Mouse (Mus musculus) monocyte, adult 5-6 weeks (primary cell): ENCODE results near the gene Pakap. TPM values are rescaled to one million over a fixed set of nuclear protein-coding genes. Genes with fewer than 3 reads are reported as not detected.
"Not testable (repeated sequence)": the region's sequence is repeated elsewhere in the genome, so short reads cannot be mapped to it uniquely, and the experiment has no call there.

ENCODE experiments used
- ATAC-seq: fragments of 153-309, 156-312 bp; replicated peaks from 2 replicates; pipeline ENCODE4 v1.8.0; 2017; ENCODE audit warnings: mild to moderate bottlenecking; ENCODE audit not compliant: low TSS enrichment, insufficient number of reproducible peaks, severe bottlenecking, poor library complexity, low FRiP score
- total RNA-seq: library from RNA; stranded (forward); fragments of 200-1000, 200-491, 200-594 nt; gene quantifications from 3 replicates; pipeline ENCODE4 v1.2.3, GENCODE M21; 2017

Pakap gene
- total RNA-seq, 1 experiment from 2014 or later = not detected

- ATAC-seq = no peak
Observed at GRCm38 (mm10) chr4:57866990-57867389, 299.0 kb downstream of the Pakap start.

- 0 out of 2 replicates have a peak, but pooled peaks have one; percentile 31 for ATAC-seq
Observed at GRCm38 (mm10) chr4:57867454-57867853, 299.5 kb downstream of the Pakap start.

GRCm38 (mm10) chr4:57879137-57879536 is 311.2 kb downstream of the Pakap start:
- no peak for ATAC-seq

DNA sequence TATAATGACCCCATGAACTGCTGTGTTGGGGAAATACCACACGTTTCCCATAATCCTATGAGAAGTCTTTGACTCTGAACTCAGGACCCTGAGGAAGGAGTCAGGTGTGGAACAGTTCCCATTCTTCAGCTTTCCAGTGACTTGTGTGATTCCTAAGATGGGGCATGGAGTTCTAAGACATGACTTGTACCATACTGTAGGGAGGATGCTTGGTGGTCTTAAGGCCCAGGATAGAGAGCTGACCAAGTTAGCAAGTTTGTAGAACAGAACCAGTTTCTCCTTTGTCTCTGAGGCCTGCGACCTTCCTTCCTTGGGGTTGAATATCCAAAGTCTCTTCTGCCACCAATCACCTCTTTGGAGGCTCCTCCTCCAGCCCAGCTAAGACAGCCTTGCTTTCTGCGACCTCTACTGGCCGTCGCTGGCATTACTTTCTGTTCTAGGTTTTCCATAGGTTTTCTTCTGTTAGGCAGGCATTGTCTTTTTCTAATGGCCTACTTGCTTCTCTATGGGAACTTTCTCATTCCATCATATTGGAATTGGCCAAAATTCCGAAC is 311.9 kb downstream of the Pakap start:
- ATAC-seq = no peak

GRCm38 (mm10) chr4:57883520-57884421 is 315.8 kb downstream of the Pakap start:
- ATAC-seq = no peak

DNA sequence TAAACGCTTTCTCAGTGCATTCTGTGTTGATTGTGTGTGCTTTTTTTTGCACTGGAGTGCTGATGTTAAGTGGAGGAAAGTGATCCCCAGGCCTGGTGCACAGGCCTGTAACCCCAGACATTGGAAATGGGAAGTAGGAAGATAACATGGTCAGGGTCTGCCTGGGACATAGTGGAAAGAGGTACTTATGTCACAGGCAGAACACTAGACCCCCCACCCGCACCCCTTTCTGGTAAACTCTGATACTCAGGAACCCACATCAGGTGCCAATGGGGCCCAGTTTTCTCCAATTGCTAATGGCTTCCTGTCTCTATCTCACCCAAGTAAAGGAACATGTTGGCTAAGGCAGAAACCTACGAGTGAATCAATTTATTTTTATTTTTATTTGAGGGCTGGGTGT is 316.5 kb downstream of the Pakap start:
- ATAC-seq = no peak

DNA sequence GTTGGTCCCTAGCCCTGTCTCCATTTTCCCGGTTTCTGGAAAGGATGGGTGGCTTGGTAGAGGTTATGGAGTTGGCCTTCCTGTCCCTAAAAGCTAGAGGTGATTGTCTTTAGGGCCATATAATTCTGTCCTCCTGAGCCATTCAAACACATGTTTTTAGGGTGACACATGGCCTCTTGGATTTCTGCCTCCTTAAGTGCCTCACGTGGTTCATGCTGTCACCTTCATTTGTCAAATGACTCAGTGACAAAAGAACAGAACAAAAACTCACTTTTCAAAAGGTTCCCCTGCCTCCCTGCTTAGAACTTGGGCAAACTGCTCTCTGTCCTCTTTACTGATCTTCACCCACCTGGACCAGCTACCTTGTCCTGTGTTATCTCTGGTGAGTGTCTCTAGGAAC is 317.2 kb downstream of the Pakap start:
- ATAC-seq = no peak

DNA sequence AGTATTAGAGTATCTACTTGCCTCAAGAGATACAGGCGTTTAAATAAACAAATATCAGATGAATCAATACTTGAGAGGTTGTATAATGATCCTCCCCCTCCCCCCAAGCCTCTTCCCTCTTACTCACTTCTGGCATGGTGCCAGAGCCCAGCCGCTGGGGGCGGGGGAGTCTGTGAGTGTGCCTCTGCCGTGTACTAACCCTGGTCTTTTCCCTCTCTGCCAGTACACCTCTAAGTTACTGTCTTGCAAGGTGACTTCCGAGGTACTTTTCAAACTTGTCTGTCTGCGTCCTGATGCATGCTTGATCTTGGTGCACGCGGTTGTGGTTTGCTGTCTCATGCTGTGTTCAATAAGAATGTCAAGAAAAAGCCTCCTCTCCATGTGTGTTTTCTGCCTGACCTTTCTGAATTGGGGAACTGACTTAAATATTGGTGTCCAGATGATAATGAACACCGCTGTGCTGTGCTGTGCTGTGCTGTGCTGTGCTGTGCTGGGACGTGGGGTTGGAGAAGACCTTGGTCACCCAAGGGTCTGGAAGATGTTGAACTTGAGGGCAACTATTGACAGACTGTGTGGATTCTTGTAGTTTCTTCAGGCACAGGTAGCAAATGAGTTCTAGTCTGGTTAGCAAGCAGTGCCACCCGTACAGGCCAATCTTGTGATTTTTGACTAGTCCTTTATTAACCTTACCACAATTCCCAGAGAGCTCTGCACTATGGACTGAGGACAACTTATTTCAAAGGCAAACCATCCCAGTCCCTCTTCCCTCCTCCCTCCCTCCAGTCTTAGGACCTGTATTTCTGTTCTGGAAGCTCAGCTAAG is 318.3 kb downstream of the Pakap start:
- no peak for ATAC-seq

- no peak for ATAC-seq
Observed at GRCm38 (mm10) chr4:57886888-57887230, 318.9 kb downstream of the Pakap start.

GRCm38 (mm10) chr4:57888246-57888645 is 320.3 kb downstream of the Pakap start:
- no peak for ATAC-seq

- not testable (repeated sequence) for ATAC-seq
Observed at GRCm38 (mm10) chr4:57888978-57889377, 321.0 kb downstream of the Pakap start.

DNA sequence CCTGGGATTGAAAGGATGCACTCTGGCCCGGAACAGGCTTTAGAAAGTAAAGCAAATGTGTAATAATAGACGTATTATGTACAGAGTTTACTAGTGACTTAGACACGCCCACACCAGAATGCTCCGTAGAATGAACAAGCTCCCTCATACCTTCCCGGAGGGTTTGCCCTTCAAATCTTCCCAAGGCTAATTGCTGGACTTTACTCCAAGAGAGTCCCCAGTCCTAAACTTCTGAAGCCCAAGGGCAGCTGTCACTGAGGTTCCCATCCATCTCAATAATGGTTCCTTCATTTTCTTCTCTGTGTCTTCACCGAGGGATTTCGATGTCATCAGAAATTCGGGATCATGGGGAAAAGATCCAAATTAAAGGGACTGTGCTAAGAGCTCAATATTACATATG is 321.8 kb downstream of the Pakap start:
- ATAC-seq = no peak

GRCm38 (mm10) chr4:57892001-57892586 is 324.1 kb downstream of the Pakap start:
- no peak for ATAC-seq

DNA sequence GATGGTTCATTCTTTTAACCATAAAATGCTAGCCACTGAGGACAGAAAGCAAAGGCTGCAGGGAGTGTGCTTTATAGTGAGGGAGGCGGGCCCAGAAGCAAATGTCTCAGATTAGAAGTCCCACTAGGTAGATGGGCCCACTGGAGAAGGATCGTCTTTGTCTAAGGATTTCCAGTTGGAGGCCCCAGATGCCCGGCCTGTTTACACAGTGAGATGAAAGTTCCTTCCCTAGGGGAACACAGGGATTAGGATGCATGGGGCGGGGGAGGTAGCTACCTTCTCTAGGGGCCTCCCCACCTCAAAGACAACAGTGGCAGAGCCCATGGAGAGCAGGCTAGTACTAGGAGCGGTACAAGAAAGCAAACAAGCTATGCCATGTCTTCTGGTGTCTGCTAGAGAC is 327.2 kb downstream of the Pakap start:
- ATAC-seq = no peak

DNA sequence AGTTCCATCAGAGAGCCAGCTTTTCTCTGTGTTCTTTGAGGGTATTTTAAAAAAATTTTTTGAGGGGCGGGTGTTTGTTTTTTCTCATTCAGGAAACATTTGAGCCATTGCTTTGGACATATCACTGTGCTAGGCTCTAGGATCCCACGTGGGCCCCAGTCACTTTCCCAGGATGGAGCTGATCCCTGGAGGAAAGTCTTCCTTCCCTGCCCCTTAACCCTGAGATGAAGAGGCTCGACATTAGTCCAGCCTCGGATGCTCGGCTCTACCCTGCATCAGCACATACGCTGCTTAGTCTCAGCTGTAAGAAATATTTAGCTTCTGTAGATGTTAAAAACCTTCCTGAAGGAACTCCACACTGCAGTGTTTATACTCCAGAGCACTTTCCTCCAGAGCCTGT is 327.9 kb downstream of the Pakap start:
- ATAC-seq = no peak

DNA sequence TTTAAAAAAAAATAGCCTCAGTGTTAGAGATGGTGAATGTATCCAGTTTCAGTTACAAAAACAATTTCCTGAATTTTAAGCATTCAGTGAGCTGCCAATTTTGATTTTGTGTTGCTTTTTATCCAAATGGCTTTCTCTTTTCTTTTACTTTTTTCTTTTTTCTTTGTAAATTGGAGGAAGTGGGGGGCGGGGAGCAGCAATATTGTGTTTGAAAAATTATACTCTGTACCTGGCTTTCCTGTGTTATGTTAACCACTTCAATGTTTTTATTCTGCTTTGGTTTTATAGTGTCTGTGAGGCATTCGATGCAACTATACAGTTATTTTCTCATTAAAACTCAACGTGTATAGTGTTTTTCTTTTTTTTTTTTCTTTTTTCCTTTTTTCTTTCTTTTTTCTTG is 328.7 kb downstream of the Pakap start:
- ATAC-seq = no peak

DNA sequence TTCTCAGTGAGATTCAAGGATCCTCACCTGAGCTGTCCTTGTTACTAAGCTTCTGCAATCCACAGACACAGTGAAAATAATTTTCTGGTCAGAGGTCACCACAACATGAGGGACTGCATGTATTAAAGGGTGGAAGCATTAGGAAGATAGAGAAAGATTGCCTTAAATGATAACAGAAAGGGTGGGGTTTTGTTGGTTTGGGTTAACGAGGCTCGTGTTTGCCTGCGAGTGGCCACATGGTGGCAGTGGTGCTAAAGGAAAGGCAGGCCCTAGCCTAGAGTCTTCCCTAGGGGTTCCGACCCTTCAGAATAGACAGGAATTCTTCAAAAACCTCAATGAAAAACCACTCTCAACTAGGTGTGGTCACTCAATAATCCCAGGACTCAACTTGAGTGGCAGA is 333.2 kb downstream of the Pakap start:
- ATAC-seq = no peak

- no peak for ATAC-seq
Observed at GRCm38 (mm10) chr4:57902619-57903018, 334.6 kb downstream of the Pakap start.

GRCm38 (mm10) chr4:57904211-57904610 is 336.2 kb downstream of the Pakap start:
- ATAC-seq = peak; percentile 52
